Mouse (Mus musculus): ENCODE results near the gene Gm5105. TPM values are rescaled to one million over a fixed set of nuclear protein-coding genes. Genes with fewer than 3 reads are reported as not detected.

The Gm5105 gene
- polyA plus RNA-seq (2015; fragmentation: Nextera tagmentation; extraction: Ambion mirVana), result 0.09 and 0.12 TPM in 2 replicates

GRCm38 (mm10) chr3:138067288-138067687 lies at the start of gene Gm5105:
Gene Gm5105, minus strand, starts transcription at chr3:138067388.

GRCm38 (mm10) chr3:138064732-138065645 lies 2.2 kb downstream of the Gm5105 start, which contains the start of gene 1110002E22Rik:
Gene 1110002E22Rik, plus strand, starts transcription at chr3:138065052.

Other genes with a start within 250 kb of the Gm5105 start
- gene H2afz, start 202.9 kb downstream of the Gm5105 start, polyA plus RNA-seq (2015; fragmentation: Nextera tagmentation; extraction: Ambion mirVana), result 1,565 and 2,053 TPM in 2 replicates
- gene Dnajb14, start 199.7 kb downstream of the Gm5105 start, polyA plus RNA-seq (2015; fragmentation: Nextera tagmentation; extraction: Ambion mirVana), result 11.9 and 15.3 TPM in 2 replicates
- gene Lamtor3, start 148.9 kb downstream of the Gm5105 start, polyA plus RNA-seq (2015; fragmentation: Nextera tagmentation; extraction: Ambion mirVana), result 103 and 112 TPM in 2 replicates
- 10.3 and 16.8 TPM in 2 replicates for gene Dapp1, start 85.8 kb downstream of the Gm5105 start, polyA plus RNA-seq (2015; fragmentation: Nextera tagmentation; extraction: Ambion mirVana)
- gene 1110002E22Rik, start 2.3 kb downstream of the Gm5105 start, polyA plus RNA-seq (2015; fragmentation: Nextera tagmentation; extraction: Ambion mirVana), result 0.13 and 0.18 TPM in 2 replicates
- 7.8 and 9.6 TPM in 2 replicates for gene Trmt10a, start 76.1 kb upstream of the Gm5105 start, polyA plus RNA-seq (2015; fragmentation: Nextera tagmentation; extraction: Ambion mirVana)
- 11.1 and 11.4 TPM in 2 replicates for gene Mttp, start 77.6 kb upstream of the Gm5105 start, polyA plus RNA-seq (2015; fragmentation: Nextera tagmentation; extraction: Ambion mirVana)
- 0.08 TPM in 1 of 2 replicates, not detected in the other for gene 4930579F01Rik, start 126.4 kb upstream of the Gm5105 start, polyA plus RNA-seq (2015; fragmentation: Nextera tagmentation; extraction: Ambion mirVana)
- gene Adh7, start 150.4 kb upstream of the Gm5105 start, polyA plus RNA-seq (2015; fragmentation: Nextera tagmentation; extraction: Ambion mirVana), result 54.8 and 93.7 TPM in 2 replicates
- gene Adh1, start 193.6 kb upstream of the Gm5105 start, polyA plus RNA-seq (2015; fragmentation: Nextera tagmentation; extraction: Ambion mirVana), result 2,142 and 6,125 TPM in 2 replicates
- not detected in 2 replicates for gene Adh6a, start 245.9 kb upstream of the Gm5105 start, polyA plus RNA-seq (2015; fragmentation: Nextera tagmentation; extraction: Ambion mirVana)

Measured in adrenal gland, postnatal 0 days (tissue).